Mouse (Mus musculus): ENCODE measurements around the gene Adam1b.

GRCm38 (mm10) chr5:121453743-121454502 lies 49.3 kb downstream of the Adam1b start:
- TF ChIP-seq CTCF (IDR thresholded peaks at IDR 0.05; ENCODE audit: borderline replicate concordance, control insufficient read depth, extremely low read depth, insufficient read depth, low read length, poor library complexity) (no peak), POLR2A (IDR thresholded peaks at IDR 0.05; ENCODE audit: control insufficient read depth, extremely low read depth, insufficient read depth, low read length, poor library complexity) (no peak)
